Mouse (Mus musculus): ENCODE data around the gene H2-D1. TPM values are rescaled to one million over a fixed set of nuclear protein-coding genes. Genes with fewer than 3 reads are reported as not detected.

H2-D1 gene
- polyA plus RNA-seq, 1 experiment from 2014 or later, result 579 TPM

DNA sequence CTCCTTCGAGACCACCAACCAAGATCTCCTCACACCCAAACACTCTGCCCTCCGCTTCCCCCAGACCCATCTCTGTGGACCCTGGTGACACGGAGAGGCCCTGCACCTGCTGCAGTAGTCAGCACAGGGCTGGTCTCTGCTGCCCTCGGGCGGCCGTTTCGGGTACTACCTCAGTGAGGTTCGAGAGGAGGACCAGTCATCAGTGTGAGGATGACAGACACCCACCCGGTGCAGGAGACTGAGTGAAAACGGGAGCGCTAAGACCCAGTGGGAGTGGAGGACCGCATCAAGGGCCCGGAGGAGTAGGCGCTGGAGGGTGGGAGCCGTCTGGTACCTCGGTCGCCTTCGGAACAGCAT is 26.2 kb upstream of the H2-D1 start:
- peak overlapping the region; percentile 68; the same call in 1 of the 2 replicates for H3K9ac ChIP-seq (replicated peaks; ENCODE audit: low read depth)
- TF ChIP-seq EP300 (IDR thresholded peaks at IDR 0.05) (no peak), CTCF (IDR thresholded peaks at IDR 0.05) (peak; percentile 99)
- H3K27me3 ChIP-seq (replicated peaks; ENCODE audit: insufficient read depth, low read length), result no peaks in the 10 kb centered on the region
- ATAC-seq (peak; percentile 67), DNase-seq (ENCODE audit: low spot score) (peak; percentile 85)
- 0% methylated on average over 18 of the region's 18 CpGs for WGBS
- H3K9me3 ChIP-seq (ENCODE audit: low read length), result no peaks in the 10 kb centered on the region
- peak overlapping the region; percentile 95 for H3K27ac ChIP-seq (ENCODE audit: low read length)
- peak overlapping the region; percentile 63 for H3K4me2 ChIP-seq (replicated peaks; ENCODE audit: low read depth, low read length)
- H3K4me3 ChIP-seq (ENCODE audit: low read depth, low read length), result peak overlapping the region; percentile 55
- H3K36me3 ChIP-seq (ENCODE audit: insufficient read depth, low read length), result no peaks in the 10 kb centered on the region
- H3K4me1 ChIP-seq (ENCODE audit: insufficient read depth, low read depth, low read length), result peaks cover 13% of the 10 kb centered on the region; the same call in 1 of the 2 replicates

DNA sequence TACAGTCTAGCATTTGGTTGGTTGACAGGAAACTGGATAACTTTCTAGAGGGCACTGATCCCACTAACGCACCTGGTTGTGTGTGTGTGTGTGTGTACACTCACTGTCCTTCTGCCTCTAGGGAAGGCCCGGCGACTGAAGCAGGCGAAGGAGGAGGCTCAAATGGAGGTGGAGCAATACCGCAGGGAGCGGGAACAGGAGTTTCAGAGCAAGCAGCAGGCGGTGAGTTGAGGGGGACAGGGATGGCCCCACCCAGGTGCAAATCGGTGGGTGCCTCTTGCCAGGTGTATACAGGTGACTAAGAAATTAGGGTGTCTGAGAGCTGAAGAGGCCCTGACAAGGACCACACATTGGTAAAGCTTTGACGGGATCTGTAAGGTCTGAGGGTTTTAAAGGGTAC is 25.5 kb upstream of the H2-D1 start:
- Histone ChIP-seq H3K4me1 (ENCODE audit: insufficient read depth, low read depth, low read length) (peaks cover 11% of the 10 kb centered on the region; the same call in 1 of the 2 replicates), H3K27ac (ENCODE audit: low read length) (no peak overlapping the region), H3K9ac (replicated peaks; ENCODE audit: low read depth) (no peak overlapping the region), H3K4me3 (ENCODE audit: low read depth, low read length) (no peak overlapping the region), H3K36me3 (ENCODE audit: insufficient read depth, low read length) (no peaks in the 10 kb centered on the region), H3K4me2 (replicated peaks; ENCODE audit: low read depth, low read length) (no peak overlapping the region), H3K27me3 (replicated peaks; ENCODE audit: insufficient read depth, low read length) (no peaks in the 10 kb centered on the region), H3K9me3 (ENCODE audit: low read length) (no peaks in the 10 kb centered on the region)
- no peak for ATAC-seq
- DNase-seq (ENCODE audit: low spot score), result no peak
- TF ChIP-seq CTCF (IDR thresholded peaks at IDR 0.05), result no peak
- TF ChIP-seq EP300 (IDR thresholded peaks at IDR 0.05), result no peak
- 73% methylated on average over 9 of the region's 9 CpGs for WGBS

DNA sequence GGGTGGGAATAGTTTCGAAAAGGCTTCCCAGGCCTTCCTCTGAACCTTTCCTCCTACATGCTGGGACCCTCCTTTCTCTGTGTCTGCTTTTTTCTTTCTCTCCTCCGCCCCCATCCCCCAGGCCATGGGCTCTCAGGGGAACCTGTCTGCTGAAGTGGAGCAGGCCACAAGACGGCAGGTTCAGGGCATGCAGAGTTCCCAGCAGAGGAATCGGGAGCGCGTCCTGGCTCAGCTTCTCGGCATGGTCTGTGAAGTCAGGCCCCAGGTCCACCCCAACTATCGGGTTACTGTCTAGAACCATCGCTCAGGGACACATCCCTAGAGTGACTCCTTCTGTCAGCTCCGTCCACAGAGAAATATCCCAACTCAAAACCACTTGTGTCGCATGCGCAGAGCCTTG is 25.0 kb upstream of the H2-D1 start:
- no peak overlapping the region for H3K4me3 ChIP-seq (ENCODE audit: low read depth, low read length)
- H3K27me3 ChIP-seq (replicated peaks; ENCODE audit: insufficient read depth, low read length), result no peaks in the 10 kb centered on the region
- no peak for ATAC-seq
- no peak overlapping the region for H3K27ac ChIP-seq (ENCODE audit: low read length)
- no peaks in the 10 kb centered on the region for H3K36me3 ChIP-seq (ENCODE audit: insufficient read depth, low read length)
- DNase-seq (ENCODE audit: low spot score), result no peak
- no peaks in the 10 kb centered on the region for H3K9me3 ChIP-seq (ENCODE audit: low read length)
- peaks cover 7% of the 10 kb centered on the region; the same call in 1 of the 2 replicates for H3K4me1 ChIP-seq (ENCODE audit: insufficient read depth, low read depth, low read length)
- no peak overlapping the region for H3K9ac ChIP-seq (replicated peaks; ENCODE audit: low read depth)
- TF ChIP-seq EP300 (IDR thresholded peaks at IDR 0.05), result no peak
- no peak for TF ChIP-seq CTCF (IDR thresholded peaks at IDR 0.05)
- WGBS, result 87% methylated on average over 12 of the region's 12 CpGs
- H3K4me2 ChIP-seq (replicated peaks; ENCODE audit: low read depth, low read length), result no peak overlapping the region

DNA sequence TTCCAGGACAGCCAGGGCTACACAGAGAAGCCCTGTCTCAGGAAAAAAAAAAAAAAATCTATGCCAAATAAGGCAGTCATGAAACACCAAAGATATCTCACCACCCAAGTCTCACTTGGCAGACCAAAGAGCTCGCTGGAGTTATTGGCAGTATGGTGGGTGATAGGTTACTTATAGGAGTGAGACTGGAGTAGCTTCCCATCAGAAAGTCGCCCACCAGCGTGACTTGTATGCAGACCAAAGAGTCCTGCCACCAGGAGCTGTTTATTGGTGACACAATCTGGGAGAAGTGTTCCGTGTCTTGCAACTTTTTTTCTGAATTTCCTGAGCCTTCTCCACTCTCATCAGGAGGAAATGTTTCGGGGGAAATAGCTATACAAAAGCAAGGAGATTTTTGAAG is 22.8 kb upstream of the H2-D1 start:
- no peak for TF ChIP-seq EP300 (IDR thresholded peaks at IDR 0.05)
- TF ChIP-seq CTCF (IDR thresholded peaks at IDR 0.05), result no peak
- Histone ChIP-seq H3K4me1 (ENCODE audit: insufficient read depth, low read depth, low read length) (peaks cover 16% of the 10 kb centered on the region), H3K4me2 (replicated peaks; ENCODE audit: low read depth, low read length) (no peak overlapping the region), H3K4me3 (ENCODE audit: low read depth, low read length) (no peak overlapping the region), H3K27me3 (replicated peaks; ENCODE audit: insufficient read depth, low read length) (no peaks in the 10 kb centered on the region), H3K9me3 (ENCODE audit: low read length) (no peaks in the 10 kb centered on the region), H3K27ac (ENCODE audit: low read length) (no peak overlapping the region), H3K36me3 (ENCODE audit: insufficient read depth, low read length) (peaks cover 10% of the 10 kb centered on the region; the same call in 1 of the 2 replicates), H3K9ac (replicated peaks; ENCODE audit: low read depth) (no peak overlapping the region)
- DNase-seq (ENCODE audit: low spot score), result no peak
- 77% methylated on average over 5 of the region's 5 CpGs for WGBS
- no peak for ATAC-seq

DNA sequence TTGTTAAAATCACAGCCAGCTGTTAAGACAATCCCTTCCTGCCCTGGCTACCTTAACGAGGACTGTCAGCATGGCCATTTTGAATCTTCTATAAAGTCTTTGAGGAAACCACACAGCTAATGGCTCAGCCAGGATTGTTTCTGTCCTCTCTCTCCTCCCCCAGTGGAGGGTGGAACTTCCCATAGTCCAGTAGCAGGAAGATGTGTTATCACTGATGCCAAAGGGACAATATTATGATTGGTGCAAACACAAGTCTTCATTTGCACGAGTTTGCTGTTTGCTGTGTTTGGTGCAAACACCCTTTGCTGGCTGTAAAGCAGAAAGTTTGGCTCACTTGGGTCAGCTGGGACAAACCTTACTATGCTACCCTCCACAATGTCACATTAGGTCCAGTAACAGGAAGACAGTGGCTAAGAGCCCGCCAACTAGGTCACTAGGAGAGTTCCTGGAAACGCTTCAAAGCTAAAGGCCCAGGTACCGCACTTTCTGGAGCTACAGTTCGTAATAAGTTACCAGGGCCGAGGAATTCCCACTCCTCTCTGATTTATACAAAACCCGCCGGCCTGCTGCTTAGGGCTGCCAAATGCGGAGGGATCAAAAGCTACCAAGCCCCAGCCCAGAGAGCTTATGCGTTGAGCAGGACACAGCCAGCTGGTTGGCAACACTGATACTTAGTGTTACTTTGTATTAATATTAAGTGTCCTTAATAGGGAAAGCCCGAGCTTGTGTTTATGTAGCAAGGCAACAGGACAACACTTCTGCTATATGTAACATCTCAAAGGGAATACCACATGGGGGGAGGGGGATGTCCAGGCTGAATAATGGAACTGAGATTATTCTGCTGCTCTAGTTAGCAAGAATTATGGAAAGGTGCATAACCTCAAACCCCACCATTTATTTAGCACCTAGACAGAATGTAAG is 21.9 kb upstream of the H2-D1 start:
- peak overlapping the region; percentile 100 for H3K27ac ChIP-seq (ENCODE audit: low read length)
- ATAC-seq (no peak), DNase-seq (ENCODE audit: low spot score) (no peak)
- H3K4me2 ChIP-seq (replicated peaks; ENCODE audit: low read depth, low read length), result peak overlapping the region; percentile 81
- peaks cover 21% of the 10 kb centered on the region for H3K4me1 ChIP-seq (ENCODE audit: insufficient read depth, low read depth, low read length)
- 21% methylated on average over 12 of the region's 12 CpGs for WGBS
- H3K9ac ChIP-seq (replicated peaks; ENCODE audit: low read depth), result peak overlapping the region; percentile 99
- H3K9me3 ChIP-seq (ENCODE audit: low read length), result no peaks in the 10 kb centered on the region
- peak overlapping the region; percentile 91 for H3K4me3 ChIP-seq (ENCODE audit: low read depth, low read length)
- no peaks in the 10 kb centered on the region for H3K27me3 ChIP-seq (replicated peaks; ENCODE audit: insufficient read depth, low read length)
- peaks cover 16% of the 10 kb centered on the region; the same call in 1 of the 2 replicates for H3K36me3 ChIP-seq (ENCODE audit: insufficient read depth, low read length)
- no peak for TF ChIP-seq CTCF (IDR thresholded peaks at IDR 0.05)
- no peak for TF ChIP-seq EP300 (IDR thresholded peaks at IDR 0.05)

DNA sequence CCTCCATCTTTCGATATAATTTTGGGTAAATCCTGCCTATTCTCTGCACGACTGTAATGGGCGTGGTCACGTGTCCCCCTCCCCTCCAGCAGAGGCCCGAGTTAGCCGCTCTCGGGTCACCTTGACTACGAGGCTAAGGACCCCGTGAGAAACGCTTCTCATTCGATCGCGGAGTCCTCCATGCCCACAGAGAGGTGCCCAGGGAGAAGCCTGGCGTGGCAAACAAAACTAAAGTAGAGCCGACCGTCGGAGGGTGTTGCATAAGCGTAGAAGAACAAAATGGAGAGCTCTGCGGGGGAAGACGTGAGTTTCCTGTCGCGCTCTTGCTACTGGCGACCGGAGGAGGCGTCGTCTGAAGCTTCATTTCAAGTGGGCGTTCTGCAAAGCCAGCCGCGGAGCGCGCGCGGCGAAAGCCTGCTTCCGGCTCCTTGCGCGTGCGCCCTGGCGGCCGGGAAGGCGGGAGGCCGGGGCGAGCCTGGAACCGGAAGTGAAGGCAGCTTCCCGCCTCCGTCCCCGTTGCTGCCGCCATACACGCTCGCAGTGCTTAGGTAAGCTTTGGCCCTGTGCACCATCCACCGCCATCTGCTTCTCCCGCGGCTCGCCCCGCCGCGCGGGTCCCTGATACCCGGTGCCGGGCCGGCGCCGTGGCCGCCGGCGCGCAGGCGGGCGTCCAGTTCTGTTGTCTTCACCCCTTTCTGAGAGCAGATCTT is 21.1 kb upstream of the H2-D1 start, which contains the start of gene Ddx39b:
Gene Ddx39b (plus strand): TSS at position 442 of the 710 bp plus-strand sequence.
- Histone ChIP-seq H3K36me3 (ENCODE audit: insufficient read depth, low read length) (peaks cover 20% of the 10 kb centered on the region; the same call in 1 of the 2 replicates), H3K9ac (replicated peaks; ENCODE audit: low read depth) (peak within 1 kb of the TSS; percentile 99), H3K4me1 (ENCODE audit: insufficient read depth, low read depth, low read length) (peaks cover 21% of the 10 kb centered on the region), H3K27me3 (replicated peaks; ENCODE audit: insufficient read depth, low read length) (no peaks in the 10 kb centered on the region), H3K4me3 (ENCODE audit: low read depth, low read length) (peak within 1 kb of the TSS; percentile 91), H3K27ac (ENCODE audit: low read length) (peak within 1 kb of the TSS; percentile 100), H3K9me3 (ENCODE audit: low read length) (no peaks in the 10 kb centered on the region), H3K4me2 (replicated peaks; ENCODE audit: low read depth, low read length) (peak within 1 kb of the TSS; percentile 81)
- DNase-seq (ENCODE audit: low spot score) (peak; percentile 98), ATAC-seq (peak; percentile 89)
- TF ChIP-seq CTCF (IDR thresholded peaks at IDR 0.05) (peak; percentile 46), EP300 (IDR thresholded peaks at IDR 0.05) (peak; percentile 90)
- under 1% methylated on average over 62 of the region's 69 CpGs for WGBS
